Mouse (Mus musculus) liver, embryonic 11.5 days (tissue): Measurements from ENCODE around the gene Cd93. TPM values are rescaled to one million over a fixed set of nuclear protein-coding genes. Genes with fewer than 3 reads are reported as not detected.

Experiments used
- ATAC-seq: fragments of 200-750 bp; cut with Nextera tagmentation; replicated peaks from 2 replicates; pipeline ENCODE4 v1.8.0; 2017; ENCODE audit warnings: moderate number of reproducible peaks, mild to moderate bottlenecking, moderate TSS enrichment, moderate library complexity; ENCODE audit not compliant: low FRiP score
- DNase-seq: peaks from one replicate; pipeline ENCODE4 v3.0.0-alpha.2; 2017; ENCODE audit warnings: low spot score
- H3K27ac ChIP-seq: fragments of 300-500 bp; sonication (generic); 2 replicates; pipeline ENCODE4 v1.5.1; 2014; ENCODE audit warnings: mild to moderate bottlenecking, low read depth, low read length, control low read depth
- H3K27me3 ChIP-seq: fragments of 300-500 bp; sonication (generic); replicated peaks from 2 replicates; pipeline ENCODE4 v1.6.1; 2014; ENCODE audit warnings: low read length, mixed read lengths; ENCODE audit not compliant: control insufficient read depth, insufficient read depth
- H3K36me3 ChIP-seq: fragments of 300-500 bp; sonication (generic); 2 replicates; pipeline ENCODE4 v1.6.1; 2014; ENCODE audit warnings: mild to moderate bottlenecking, low read length, moderate library complexity, mixed read lengths; ENCODE audit not compliant: control insufficient read depth, insufficient read depth
- H3K4me1 ChIP-seq: fragments of 300-500 bp; sonication (generic); replicated peaks from 2 replicates; pipeline ENCODE4 v1.6.1; 2014; ENCODE audit warnings: low read length, mixed read lengths; ENCODE audit not compliant: control insufficient read depth, insufficient read depth
- H3K4me2 ChIP-seq: fragments of 300-500 bp; sonication (generic); 2 replicates; pipeline ENCODE4 v1.6.1; 2014; ENCODE audit warnings: mild to moderate bottlenecking, control low read depth, moderate library complexity
- H3K4me3 ChIP-seq: fragments of 300-500 bp; sonication (generic); 2 replicates; pipeline ENCODE4 v1.5.1; 2014; ENCODE audit warnings: low read depth, low read length, control low read depth
- H3K9ac ChIP-seq: fragments of 300-500 bp; sonication (generic); 2 replicates; pipeline ENCODE4 v1.6.1; 2014; ENCODE audit warnings: low read depth, low read length, control low read depth
- H3K9me3 ChIP-seq: fragments of 300-500 bp; sonication (generic); 2 replicates; pipeline ENCODE4 v1.6.1; 2016; ENCODE audit warnings: low read length, inconsistent platforms, mixed read lengths; ENCODE audit not compliant: control insufficient read depth
- WGBS: fragments of 180-500 bp; shearing (Covaris S2); extraction: QIAGEN DNeasy Blood & Tissue Kit; methylation state at CpG from one replicate; pipeline ENCODE4 v1.1.7; 2014; 5-methylcytosine and 5-hydroxymethylcytosine counted together
- polyA plus RNA-seq: library from polyadenylated mRNA; unstranded; fragments of >200 nt; fragmentation: Nextera tagmentation; extraction: Ambion mirVana; gene quantifications from 2 replicates; pipeline ENCODE4 v1.2.1, GENCODE M21; 2014

Cd93 gene
- polyA plus RNA-seq, 1 experiment from 2014 or later: 5.0 TPM

GRCm38 (mm10) chr2:148419151-148419550, 24.2 kb downstream of the Cd93 start:
- 62% methylated on average over 3 of the region's 3 CpGs for WGBS
- no peak overlapping the region for H3K4me3 ChIP-seq
- no peaks in the 10 kb centered on the region for H3K4me1 ChIP-seq
- no peaks in the 10 kb centered on the region for H3K36me3 ChIP-seq
- no peak overlapping the region for H3K27ac ChIP-seq
- no peak overlapping the region for H3K4me2 ChIP-seq
- no peaks in the 10 kb centered on the region for H3K27me3 ChIP-seq
- H3K9me3 ChIP-seq: no peaks in the 10 kb centered on the region
- H3K9ac ChIP-seq: no peak overlapping the region
- no peak for ATAC-seq
- DNase-seq: no peak

DNA sequence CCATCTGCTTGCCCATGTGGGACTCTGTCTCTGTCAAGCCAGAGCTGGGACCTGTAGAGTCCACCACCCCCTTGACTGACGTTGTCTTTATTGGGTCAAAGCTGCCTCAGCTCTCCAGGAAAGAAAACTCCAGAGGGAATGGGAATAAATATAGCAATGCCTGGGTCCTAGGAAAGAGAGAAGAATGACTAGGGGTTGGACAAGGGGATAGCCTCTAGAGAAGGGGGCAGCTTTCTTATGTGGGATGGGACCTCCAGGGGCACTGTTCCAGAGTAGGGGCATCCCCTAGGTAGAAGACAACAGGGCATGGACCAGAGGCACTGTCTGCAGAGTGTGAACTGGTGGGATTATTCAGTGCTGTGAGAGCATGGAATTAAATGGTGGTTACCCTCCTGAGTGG, 33.5 kb downstream of the Cd93 start:
- DNase-seq (no peak), ATAC-seq (no peak)
- H3K9ac ChIP-seq: no peak overlapping the region
- WGBS: 77% methylated on average over 1 of the region's 1 CpGs
- H3K27ac ChIP-seq: no peak overlapping the region
- H3K9me3 ChIP-seq: no peaks in the 10 kb centered on the region
- no peak overlapping the region for H3K4me3 ChIP-seq
- H3K4me1 ChIP-seq: peaks cover 5% of the 10 kb centered on the region
- H3K27me3 ChIP-seq: peaks cover 31% of the 10 kb centered on the region
- H3K36me3 ChIP-seq: no peaks in the 10 kb centered on the region
- no peak overlapping the region for H3K4me2 ChIP-seq

DNA sequence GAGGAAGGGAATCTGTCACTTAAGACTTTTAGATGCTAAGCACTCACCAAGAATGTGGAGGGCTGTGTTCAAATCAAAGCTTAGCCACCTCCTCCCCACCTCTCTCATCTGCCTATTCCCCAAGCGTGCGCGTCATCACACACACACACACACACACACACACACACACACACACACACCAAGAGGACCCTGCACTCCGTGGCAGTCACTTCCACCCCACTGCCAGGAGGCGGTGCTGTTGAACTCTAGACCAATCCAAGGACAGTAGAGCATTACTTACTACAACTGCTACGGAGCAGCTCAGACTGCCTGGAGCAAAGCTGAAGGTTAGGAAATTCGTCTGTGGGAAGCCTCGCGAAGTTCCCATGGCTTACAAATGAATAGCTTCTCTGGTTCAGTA, 34.2 kb downstream of the Cd93 start:
- peak; percentile 50 for DNase-seq
- ATAC-seq: peak; percentile 80
- WGBS: 16% methylated on average over 9 of the region's 9 CpGs
- H3K36me3 ChIP-seq: no peaks in the 10 kb centered on the region
- no peak overlapping the region for H3K9ac ChIP-seq
- peak overlapping the region; percentile 69 for H3K4me2 ChIP-seq
- peaks cover 5% of the 10 kb centered on the region for H3K4me1 ChIP-seq
- no peak overlapping the region for H3K4me3 ChIP-seq
- H3K27ac ChIP-seq: no peak overlapping the region
- H3K27me3 ChIP-seq: peaks cover 31% of the 10 kb centered on the region
- H3K9me3 ChIP-seq: no peaks in the 10 kb centered on the region

DNA sequence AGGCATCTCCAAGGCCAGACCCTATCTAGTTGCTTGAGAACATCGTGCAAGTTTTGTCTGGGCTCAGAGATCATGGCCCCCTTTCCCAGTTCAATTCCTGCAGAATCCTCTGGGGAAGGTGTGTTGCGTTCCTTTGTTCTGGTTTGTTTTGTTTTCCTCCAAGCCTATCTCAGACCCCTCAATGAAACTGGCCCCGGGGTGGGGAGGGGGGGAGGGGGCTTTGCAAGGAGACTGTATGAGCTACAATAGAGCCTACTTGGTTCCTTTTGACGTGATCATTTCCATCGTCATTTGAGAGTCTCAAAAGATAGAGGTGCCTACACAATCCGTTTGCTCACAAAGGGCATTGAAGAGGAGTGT, 34.6 kb downstream of the Cd93 start:
- DNase-seq: no peak
- Histone ChIP-seq H3K9ac (no peak overlapping the region), H3K4me3 (no peak overlapping the region), H3K9me3 (no peaks in the 10 kb centered on the region), H3K27ac (no peak overlapping the region), H3K4me2 (peak overlapping the region; percentile 69), H3K36me3 (no peaks in the 10 kb centered on the region), H3K4me1 (peaks cover 5% of the 10 kb centered on the region), H3K27me3 (peaks cover 31% of the 10 kb centered on the region)
- WGBS: 14% methylated on average over 6 of the region's 6 CpGs
- ATAC-seq: peak; percentile 4; the same call in 1 of the 2 replicates

DNA sequence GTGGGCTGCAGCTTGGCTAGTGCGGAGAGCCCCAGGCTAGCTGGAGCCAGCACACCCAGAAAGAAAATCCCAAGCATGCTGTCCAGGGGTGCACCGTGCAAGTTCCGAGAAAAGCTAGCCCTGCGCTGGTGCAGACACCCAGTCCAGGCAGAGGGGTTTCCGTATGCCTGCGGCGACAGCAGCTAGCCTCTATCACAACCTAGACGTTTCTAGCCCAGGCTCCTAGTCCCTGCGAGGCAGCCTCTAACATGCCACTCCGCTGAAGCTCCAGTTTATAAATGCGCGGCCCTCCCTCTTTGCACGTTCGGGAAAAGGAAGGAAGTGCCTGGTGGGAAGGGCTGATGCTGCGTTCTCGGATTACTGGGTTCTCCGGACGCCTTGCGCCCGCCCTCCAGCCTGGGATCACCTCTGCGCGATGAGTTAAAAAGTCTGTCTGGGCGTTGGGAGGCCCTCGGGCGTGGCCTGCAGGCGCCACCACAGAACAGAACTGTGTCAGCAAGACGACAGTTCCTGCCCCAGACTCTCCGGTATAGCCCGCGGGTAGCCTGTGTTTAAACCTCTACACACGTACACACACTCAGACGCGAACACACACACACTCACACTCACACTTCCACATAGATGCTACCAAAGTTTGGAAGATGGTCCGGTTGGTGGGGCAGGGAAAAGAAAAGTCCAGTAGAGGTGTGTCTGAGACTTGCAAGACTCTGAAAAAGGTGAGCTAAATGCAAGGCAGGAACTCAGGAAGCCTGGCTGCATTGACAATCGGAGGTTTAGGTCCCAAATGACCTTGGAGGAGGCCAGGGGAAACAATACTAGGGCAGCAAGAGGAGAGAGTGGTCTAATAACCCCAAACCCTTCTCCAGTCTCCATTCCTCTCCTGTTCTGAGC, 35.2 kb downstream of the Cd93 start, which contains the start of gene Thbd:
TSS of gene Thbd (minus strand) at position 319 of the 891 bp plus-strand sequence.
- Histone ChIP-seq H3K4me3 (peak within 1 kb of the TSS; percentile 44), H3K27ac (no peak within 1 kb of the TSS), H3K4me2 (peak within 1 kb of the TSS; percentile 69), H3K27me3 (peaks cover 31% of the 10 kb centered on the region), H3K36me3 (no peaks in the 10 kb centered on the region), H3K9ac (peak within 1 kb of the TSS; percentile 40; the same call in 1 of the 2 replicates), H3K4me1 (peaks cover 5% of the 10 kb centered on the region), H3K9me3 (no peaks in the 10 kb centered on the region)
- 2% methylated on average over 35 of the region's 35 CpGs for WGBS
- DNase-seq (peak; percentile 40), ATAC-seq (peak; percentile 74)

GRCm38 (mm10) chr2:148406971-148407869, 36.1 kb downstream of the Cd93 start:
- Histone ChIP-seq H3K27ac (no peak overlapping the region), H3K4me2 (peak overlapping the region; percentile 69), H3K4me1 (peaks cover 5% of the 10 kb centered on the region), H3K9me3 (no peaks in the 10 kb centered on the region), H3K9ac (peak overlapping the region; percentile 40; the same call in 1 of the 2 replicates), H3K4me3 (peak overlapping the region; percentile 44), H3K36me3 (no peaks in the 10 kb centered on the region), H3K27me3 (peaks cover 31% of the 10 kb centered on the region)
- ATAC-seq: peak; percentile 33
- peak; percentile 65 for DNase-seq
- WGBS: 4% methylated on average over 55 of the region's 55 CpGs

DNA sequence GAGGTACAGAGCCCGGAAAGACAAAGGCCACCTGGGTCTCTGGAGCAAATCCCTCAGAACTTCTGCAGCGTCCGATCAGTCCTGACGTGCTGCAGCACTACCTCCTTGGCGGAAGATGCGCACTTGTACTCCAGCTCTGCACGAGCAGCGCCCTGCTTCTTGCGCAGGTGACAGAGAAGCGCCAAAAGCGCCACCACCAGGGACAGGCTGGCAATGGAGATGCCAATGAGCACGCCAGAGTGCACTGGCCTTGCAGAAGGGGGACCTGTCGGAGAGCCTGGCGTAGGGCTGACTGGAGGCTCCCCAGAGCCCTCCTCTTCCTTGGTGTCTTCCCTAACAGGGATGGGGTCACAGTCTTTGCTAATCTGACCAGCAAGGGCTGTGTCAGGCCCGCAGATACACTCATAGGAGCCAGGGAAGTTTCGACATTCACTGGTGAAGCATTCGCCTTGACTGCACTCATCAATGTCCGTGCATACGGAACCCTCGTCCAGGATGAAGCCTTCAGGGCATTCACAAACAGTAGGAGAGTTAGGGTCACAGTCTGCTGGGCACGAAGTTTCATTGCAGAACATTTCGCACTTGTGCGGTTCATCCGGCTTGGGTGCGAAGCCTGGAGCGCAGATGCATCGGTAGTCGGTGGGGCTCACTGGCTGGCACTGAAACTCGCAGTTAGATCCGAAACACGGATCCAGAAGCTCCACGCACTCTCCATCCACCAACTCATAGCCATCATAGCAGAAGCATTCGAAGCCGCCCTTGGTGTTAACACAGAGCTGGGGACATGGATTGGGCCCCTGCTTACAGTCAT, 37.0 kb downstream of the Cd93 start:
- H3K27me3 ChIP-seq: peaks cover 31% of the 10 kb centered on the region
- peak overlapping the region; percentile 69 for H3K4me2 ChIP-seq
- DNase-seq: peak; percentile 43
- ATAC-seq: no peak
- 20% methylated on average over 34 of the region's 34 CpGs for WGBS
- H3K27ac ChIP-seq: no peak overlapping the region
- peak overlapping the region; percentile 44 for H3K4me3 ChIP-seq
- H3K36me3 ChIP-seq: no peaks in the 10 kb centered on the region
- peaks cover 5% of the 10 kb centered on the region for H3K4me1 ChIP-seq
- H3K9ac ChIP-seq: no peak overlapping the region
- no peaks in the 10 kb centered on the region for H3K9me3 ChIP-seq

DNA sequence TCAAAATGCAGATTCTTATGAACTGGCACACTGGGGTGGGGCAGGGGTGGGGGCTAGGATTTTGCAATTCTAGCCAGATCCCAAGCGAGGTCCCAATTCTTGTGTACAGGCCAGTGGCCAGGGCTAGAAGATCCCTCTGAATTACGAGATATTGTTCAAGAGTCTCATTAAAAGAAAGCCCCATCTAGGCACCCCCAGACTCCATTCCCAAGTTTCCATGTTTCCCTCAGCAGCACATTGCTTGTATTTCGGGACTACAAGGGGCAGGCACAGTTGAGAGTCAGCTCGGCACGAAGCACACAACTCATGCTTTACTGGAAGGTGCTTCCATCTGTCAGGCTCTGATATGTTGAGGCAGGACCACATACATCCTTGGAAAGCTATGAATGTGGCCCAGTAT, 38.5 kb downstream of the Cd93 start:
- no peaks in the 10 kb centered on the region for H3K36me3 ChIP-seq
- ATAC-seq (no peak), DNase-seq (no peak)
- no peaks in the 10 kb centered on the region for H3K9me3 ChIP-seq
- H3K4me1 ChIP-seq: peaks cover 5% of the 10 kb centered on the region
- no peak overlapping the region for H3K27ac ChIP-seq
- H3K4me2 ChIP-seq: peak overlapping the region; percentile 16; the same call in 1 of the 2 replicates
- H3K27me3 ChIP-seq: peaks cover 31% of the 10 kb centered on the region
- WGBS: 64% methylated on average over 5 of the region's 5 CpGs
- no peak overlapping the region for H3K4me3 ChIP-seq
- H3K9ac ChIP-seq: no peak overlapping the region
